Mouse (Mus musculus): Measurements from ENCODE around the gene Slc12a8. TPM values are rescaled to one million over a fixed set of nuclear protein-coding genes. Genes with fewer than 3 reads are reported as not detected.
A peak's percentile ranks its signal among the peaks of the same experiment; 100 is the strongest.
"Not testable (repeated sequence)": the region's sequence is repeated elsewhere in the genome, so short reads cannot be mapped to it uniquely, and the experiment has no call there.

The Slc12a8 gene
- polyA plus RNA-seq (2015; fragmentation: Nextera tagmentation; extraction: Ambion mirVana), result 0.83 and 1.1 TPM in 2 replicates

DNA sequence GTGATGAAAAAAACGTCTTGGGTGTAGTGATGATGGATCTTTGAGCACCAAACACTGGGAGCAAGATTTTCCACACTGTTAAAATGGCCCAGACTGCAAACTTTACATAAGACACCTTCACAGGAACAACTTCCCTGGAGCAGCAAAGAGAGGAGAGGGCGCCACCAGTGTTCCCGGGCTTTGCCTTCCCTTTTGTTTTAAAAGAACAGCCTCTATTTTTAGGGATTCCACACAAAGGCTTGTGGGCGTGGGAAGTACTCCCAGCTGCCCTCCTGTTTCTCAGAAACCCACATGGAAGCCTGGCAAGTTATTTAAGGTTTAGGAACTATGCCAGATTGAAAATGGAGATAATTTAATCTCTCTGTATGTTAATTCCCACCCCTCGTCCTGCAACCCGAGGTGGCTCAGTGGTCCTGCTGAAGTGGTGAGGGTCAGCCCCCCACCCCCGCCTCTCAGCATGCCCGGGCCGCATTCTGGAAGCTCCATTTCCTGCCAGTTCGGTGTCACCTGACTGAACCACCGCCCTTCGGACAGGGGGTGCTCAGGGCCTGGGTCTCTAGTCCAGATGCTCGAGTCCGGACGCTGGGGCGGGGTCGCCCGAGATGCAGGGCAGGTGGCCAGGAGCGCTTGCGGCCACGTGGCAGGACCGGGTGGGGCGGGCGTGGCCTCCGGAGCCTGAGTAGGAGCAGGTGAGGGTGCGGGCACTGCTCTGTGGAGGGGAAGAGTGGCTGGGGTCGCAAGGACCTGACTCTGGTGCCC lies at the start of gene Slc12a8:
Gene Slc12a8, plus strand, starts transcription at position 522 of the 759 bp plus-strand sequence.
- H3K27me3 ChIP-seq (replicated peaks), result no peaks in the 10 kb centered on the region
- H3K36me3 ChIP-seq, result no peaks in the 10 kb centered on the region
- no peak within 1 kb of the TSS; the same call in 1 of the 2 replicates for H3K27ac ChIP-seq (replicated peaks)
- WGBS, result 7% methylated on average over 27 of the region's 27 CpGs
- peak within 1 kb of the TSS; percentile 53 for H3K4me3 ChIP-seq
- H3K9ac ChIP-seq, result peak within 1 kb of the TSS; percentile 74
- H3K4me1 ChIP-seq, result peaks cover 21% of the 10 kb centered on the region
- ATAC-seq (ENCODE audit: extremely low read depth, insufficient number of reproducible peaks, low FRiP score, low TSS enrichment), result no peak
- H3K9me3 ChIP-seq, result no peaks in the 10 kb centered on the region
- H3K4me2 ChIP-seq, result peak within 1 kb of the TSS; percentile 86

- H3K4me1 ChIP-seq, result peaks cover 16% of the 10 kb centered on the region
- 0 out of 2 replicates have a peak overlapping the region, but pooled peaks have one; percentile 9 for H3K27ac ChIP-seq (replicated peaks)
- no peaks in the 10 kb centered on the region for H3K27me3 ChIP-seq (replicated peaks)
- WGBS, result 50% methylated on average over 6 of the region's 6 CpGs
- no peak overlapping the region for H3K4me2 ChIP-seq
- H3K9me3 ChIP-seq, result no peaks in the 10 kb centered on the region
- peaks cover 44% of the 10 kb centered on the region for H3K36me3 ChIP-seq
- no peak overlapping the region for H3K9ac ChIP-seq
- no peak for ATAC-seq (ENCODE audit: extremely low read depth, insufficient number of reproducible peaks, low FRiP score, low TSS enrichment)
- H3K4me3 ChIP-seq, result no peak overlapping the region
These were observed 49.7 kb upstream of the Slc12a8 start for GRCm38 (mm10) chr16:33467451-33467850.

- H3K36me3 ChIP-seq, result peaks cover 50% of the 10 kb centered on the region
- no peak overlapping the region for H3K9ac ChIP-seq
- ATAC-seq (ENCODE audit: extremely low read depth, insufficient number of reproducible peaks, low FRiP score, low TSS enrichment), result no peak
- peaks cover 7% of the 10 kb centered on the region for H3K4me1 ChIP-seq
- no peaks in the 10 kb centered on the region for H3K9me3 ChIP-seq
- no peaks in the 10 kb centered on the region for H3K27me3 ChIP-seq (replicated peaks)
- H3K27ac ChIP-seq (replicated peaks), result no peak overlapping the region
- H3K4me2 ChIP-seq, result no peak overlapping the region
- H3K4me3 ChIP-seq, result no peak overlapping the region
These were observed 47.2 kb upstream of the Slc12a8 start for GRCm38 (mm10) chr16:33469973-33470372.

DNA sequence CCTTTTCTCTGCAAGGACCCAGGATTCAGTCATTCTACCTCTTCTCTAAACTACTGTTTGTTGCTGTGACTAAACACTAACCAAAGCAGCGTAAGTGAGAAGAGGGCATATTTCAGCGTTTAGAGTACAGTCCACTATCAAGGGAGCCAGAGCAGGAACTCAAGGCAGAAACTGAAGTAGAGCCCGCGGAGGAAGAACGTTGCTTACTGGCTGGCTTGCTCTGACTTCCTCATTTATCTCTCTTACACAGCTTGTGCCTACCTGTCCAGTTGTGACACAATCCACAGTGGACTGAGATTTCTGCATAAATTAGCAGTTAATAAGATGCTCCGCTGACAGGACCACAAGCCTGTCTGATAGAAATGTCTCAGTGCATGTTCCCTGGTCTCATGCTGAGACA lies 42.7 kb upstream of the Slc12a8 start:
- H3K27me3 ChIP-seq (replicated peaks), result no peaks in the 10 kb centered on the region
- no peak overlapping the region for H3K4me2 ChIP-seq
- H3K36me3 ChIP-seq, result peaks cover 68% of the 10 kb centered on the region
- 93% methylated on average over 6 of the region's 6 CpGs for WGBS
- no peaks in the 10 kb centered on the region for H3K4me1 ChIP-seq
- no peak overlapping the region for H3K27ac ChIP-seq (replicated peaks)
- no peak overlapping the region for H3K4me3 ChIP-seq
- no peak overlapping the region for H3K9ac ChIP-seq
- ATAC-seq (ENCODE audit: extremely low read depth, insufficient number of reproducible peaks, low FRiP score, low TSS enrichment), result no peak
- H3K9me3 ChIP-seq, result no peaks in the 10 kb centered on the region

DNA sequence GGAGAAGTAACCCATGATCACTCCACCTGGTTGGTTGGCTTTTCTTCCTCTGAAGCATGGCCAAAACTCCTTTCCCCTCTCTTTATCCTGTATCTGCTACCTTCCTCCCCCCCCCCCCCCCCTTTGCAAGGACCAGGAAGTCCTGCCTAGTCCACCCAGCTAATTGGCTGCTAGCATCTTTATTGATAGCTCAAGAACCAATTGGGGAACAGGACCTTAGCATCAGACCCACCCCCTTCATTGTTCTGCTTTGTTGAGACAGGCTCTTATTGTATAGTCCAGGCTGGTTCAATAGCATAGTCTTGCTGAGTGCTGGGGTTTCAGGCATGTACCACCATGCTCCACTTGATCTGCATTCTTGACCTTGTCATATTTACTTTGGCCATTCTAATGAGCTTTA lies 37.2 kb upstream of the Slc12a8 start:
- no peak overlapping the region for H3K4me3 ChIP-seq
- no peaks in the 10 kb centered on the region for H3K9me3 ChIP-seq
- no peak overlapping the region for H3K27ac ChIP-seq (replicated peaks)
- H3K4me1 ChIP-seq, result 0 out of 2 replicates have a peak, but pooled peaks cover 2% of the 10 kb centered on the region
- no peaks in the 10 kb centered on the region for H3K27me3 ChIP-seq (replicated peaks)
- H3K9ac ChIP-seq, result no peak overlapping the region
- peaks cover 69% of the 10 kb centered on the region for H3K36me3 ChIP-seq
- no peak overlapping the region for H3K4me2 ChIP-seq
- no peak for ATAC-seq (ENCODE audit: extremely low read depth, insufficient number of reproducible peaks, low FRiP score, low TSS enrichment)

GRCm38 (mm10) chr16:33481148-33481547 lies 36.0 kb upstream of the Slc12a8 start:
- H3K27me3 ChIP-seq (replicated peaks), result no peaks in the 10 kb centered on the region
- H3K36me3 ChIP-seq, result peaks cover 68% of the 10 kb centered on the region
- ATAC-seq (ENCODE audit: extremely low read depth, insufficient number of reproducible peaks, low FRiP score, low TSS enrichment), result no peak
- no peaks in the 10 kb centered on the region for H3K9me3 ChIP-seq
- no peak overlapping the region for H3K4me2 ChIP-seq
- H3K27ac ChIP-seq (replicated peaks), result no peak overlapping the region
- no peak overlapping the region for H3K4me3 ChIP-seq
- H3K9ac ChIP-seq, result no peak overlapping the region
- 91% methylated on average over 2 of the region's 2 CpGs for WGBS
- H3K4me1 ChIP-seq, result 0 out of 2 replicates have a peak, but pooled peaks cover 2% of the 10 kb centered on the region

DNA sequence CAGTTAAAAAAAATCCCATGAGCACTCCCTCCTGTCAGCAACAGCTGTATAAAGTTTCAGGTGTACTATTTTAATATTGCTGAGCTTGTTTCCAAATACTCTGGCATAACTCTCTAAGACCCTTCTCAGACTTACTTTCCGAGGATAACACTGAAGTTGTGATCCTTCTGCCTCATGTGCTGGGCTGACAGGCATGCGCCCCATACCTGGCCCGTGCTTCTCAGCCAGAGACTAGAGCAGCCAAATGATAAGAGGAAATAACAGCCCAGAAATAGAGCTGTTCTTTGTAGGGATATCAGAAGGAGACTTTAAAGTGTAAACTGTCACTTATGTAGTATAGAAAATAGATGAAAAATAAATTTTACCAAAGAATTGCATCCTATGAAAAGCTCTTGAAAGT lies 34.8 kb upstream of the Slc12a8 start:
- WGBS, result 48% methylated on average over 3 of the region's 3 CpGs
- peaks cover 57% of the 10 kb centered on the region for H3K36me3 ChIP-seq
- 0 out of 2 replicates have a peak, but pooled peaks cover 2% of the 10 kb centered on the region for H3K4me1 ChIP-seq
- H3K9ac ChIP-seq, result no peak overlapping the region
- no peaks in the 10 kb centered on the region for H3K27me3 ChIP-seq (replicated peaks)
- H3K4me3 ChIP-seq, result no peak overlapping the region
- ATAC-seq (ENCODE audit: extremely low read depth, insufficient number of reproducible peaks, low FRiP score, low TSS enrichment), result no peak
- no peak overlapping the region for H3K27ac ChIP-seq (replicated peaks)
- no peaks in the 10 kb centered on the region for H3K9me3 ChIP-seq
- no peak overlapping the region for H3K4me2 ChIP-seq

- Histone ChIP-seq H3K4me1 (no peaks in the 10 kb centered on the region), H3K36me3 (peaks cover 59% of the 10 kb centered on the region), H3K4me3 (no peak overlapping the region), H3K9me3 (no peaks in the 10 kb centered on the region), H3K27me3 (replicated peaks) (no peaks in the 10 kb centered on the region), H3K9ac (no peak overlapping the region), H3K27ac (replicated peaks) (no peak overlapping the region), H3K4me2 (no peak overlapping the region)
- no peak for ATAC-seq (ENCODE audit: extremely low read depth, insufficient number of reproducible peaks, low FRiP score, low TSS enrichment)
- WGBS, result 72% methylated on average over 4 of the region's 4 CpGs
These were observed 29.4 kb upstream of the Slc12a8 start for GRCm38 (mm10) chr16:33487709-33488108.

- WGBS, result 91% methylated on average over 4 of the region's 4 CpGs
- no peak overlapping the region for H3K27ac ChIP-seq (replicated peaks)
- no peak overlapping the region for H3K9ac ChIP-seq
- no peak for ATAC-seq (ENCODE audit: extremely low read depth, insufficient number of reproducible peaks, low FRiP score, low TSS enrichment)
- H3K9me3 ChIP-seq, result no peaks in the 10 kb centered on the region
- H3K27me3 ChIP-seq (replicated peaks), result no peaks in the 10 kb centered on the region
- H3K4me2 ChIP-seq, result no peak overlapping the region
- 0 out of 2 replicates have a peak, but pooled peaks cover 3% of the 10 kb centered on the region for H3K4me1 ChIP-seq
- no peak overlapping the region for H3K4me3 ChIP-seq
- H3K36me3 ChIP-seq, result peaks cover 59% of the 10 kb centered on the region
These were observed 22.8 kb upstream of the Slc12a8 start for GRCm38 (mm10) chr16:33494374-33494773.

DNA sequence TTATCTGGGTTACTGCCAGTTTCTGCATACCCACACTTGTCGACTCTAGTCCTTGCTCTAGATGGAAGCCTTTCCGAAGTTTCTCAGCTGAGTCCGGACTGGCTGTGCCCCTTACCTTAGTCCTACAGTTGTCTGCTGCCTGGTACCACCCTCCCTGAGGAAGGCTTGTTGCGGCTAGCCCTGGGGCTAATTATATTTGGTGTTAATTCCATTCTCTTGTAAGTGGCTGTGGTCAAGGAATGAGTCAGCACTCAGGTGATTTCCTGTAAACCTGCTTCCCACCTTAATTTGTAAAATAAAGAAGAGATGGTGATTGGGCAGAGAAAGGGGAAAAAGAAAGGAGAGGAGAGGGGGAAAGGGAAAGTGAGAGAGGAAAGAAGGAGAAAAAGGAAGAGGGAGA lies 9.0 kb upstream of the Slc12a8 start:
- Histone ChIP-seq H3K9me3 (no peaks in the 10 kb centered on the region), H3K27me3 (replicated peaks) (no peaks in the 10 kb centered on the region), H3K36me3 (peaks cover 22% of the 10 kb centered on the region), H3K4me1 (no peaks in the 10 kb centered on the region), H3K9ac (no peak overlapping the region), H3K27ac (replicated peaks) (no peak overlapping the region), H3K4me2 (no peak overlapping the region), H3K4me3 (no peak overlapping the region)
- 82% methylated on average over 4 of the region's 4 CpGs for WGBS
- ATAC-seq (ENCODE audit: extremely low read depth, insufficient number of reproducible peaks, low FRiP score, low TSS enrichment), result no peak

DNA sequence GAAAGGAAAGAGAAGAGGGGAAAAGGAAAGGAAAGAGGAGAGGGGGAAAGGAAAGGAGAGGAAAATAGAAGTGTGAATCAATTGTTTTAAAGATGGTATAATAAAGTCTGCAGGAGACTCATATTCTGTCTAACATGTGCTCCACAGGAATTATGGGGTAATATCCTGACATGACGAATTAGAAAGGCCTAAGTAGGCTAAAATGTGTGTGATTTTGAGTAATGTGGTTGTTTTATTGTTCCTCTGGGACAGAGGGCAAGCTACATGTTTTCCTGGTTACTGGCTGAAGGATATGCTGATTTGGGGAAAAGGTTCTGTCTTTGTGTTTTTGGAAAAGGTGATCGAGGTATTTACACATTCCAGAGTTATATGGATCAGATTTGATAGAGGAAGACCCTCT lies 7.9 kb upstream of the Slc12a8 start:
- H3K27me3 ChIP-seq (replicated peaks); H3K27ac ChIP-seq (replicated peaks); ATAC-seq (ENCODE audit: extremely low read depth, insufficient number of reproducible peaks, low FRiP score, low TSS enrichment); H3K4me3 ChIP-seq; H3K4me1 ChIP-seq; H3K4me2 ChIP-seq; H3K9me3 ChIP-seq; H3K9ac ChIP-seq: not testable (repeated sequence)
- H3K36me3 ChIP-seq, result peaks cover 13% of the 10 kb centered on the region
- WGBS, result 78% methylated on average over 2 of the region's 2 CpGs

DNA sequence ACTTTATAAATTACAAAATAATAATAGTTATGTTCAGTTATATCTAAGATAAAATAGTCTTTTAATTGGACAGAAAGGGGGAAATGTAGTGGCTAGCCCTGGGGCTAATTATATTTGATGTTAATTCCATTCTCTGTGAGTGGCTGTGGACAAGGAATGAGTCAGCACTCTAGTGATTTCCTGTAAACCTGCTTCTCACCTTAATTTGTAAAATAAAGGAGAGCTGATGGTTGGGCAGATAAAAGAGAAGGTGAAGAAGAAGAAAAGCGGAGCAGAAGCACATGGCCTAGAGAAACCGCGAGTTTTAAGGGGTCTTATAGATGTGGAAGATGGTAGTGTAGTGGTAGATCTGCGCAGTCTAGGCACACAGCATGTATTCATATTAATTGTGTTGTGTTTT lies 6.3 kb upstream of the Slc12a8 start:
- not testable (repeated sequence) for H3K4me3 ChIP-seq; H3K9ac ChIP-seq; ATAC-seq (ENCODE audit: extremely low read depth, insufficient number of reproducible peaks, low FRiP score, low TSS enrichment); H3K27me3 ChIP-seq (replicated peaks); H3K4me1 ChIP-seq; H3K27ac ChIP-seq (replicated peaks); H3K9me3 ChIP-seq; H3K36me3 ChIP-seq; H3K4me2 ChIP-seq
- 92% methylated on average over 4 of the region's 4 CpGs for WGBS

All from heart, embryonic 13.5 days (tissue).